Mouse (Mus musculus): ENCODE data around the gene Gm14597.
"Not testable (repeated sequence)": the region's sequence is repeated elsewhere in the genome, so short reads cannot be mapped to it uniquely, and the experiment has no call there.

The Gm14597 gene

DNA sequence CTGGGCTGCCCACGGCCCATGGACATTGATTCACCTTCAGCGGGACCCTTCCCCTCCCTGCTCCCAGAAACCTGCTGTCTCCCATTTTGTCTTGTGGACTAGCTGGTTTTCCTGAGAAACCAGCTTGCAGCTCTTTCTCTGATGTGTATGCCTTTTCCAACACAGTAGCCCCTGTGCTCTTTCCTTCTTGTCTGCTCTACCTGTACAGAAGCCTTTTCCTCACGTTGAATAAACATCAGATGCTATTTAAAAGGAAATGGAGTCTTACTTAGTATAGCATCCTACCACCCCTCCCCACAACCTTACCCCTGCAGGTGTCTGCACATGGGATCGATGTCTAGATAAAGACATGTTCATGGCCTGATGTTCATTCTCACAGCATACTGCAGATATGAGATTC lies at the start of gene Gm14597:
Gm14597 (minus strand) TSS at position 101 of the 400 bp plus-strand sequence.
- not testable (repeated sequence) for DNase-seq

DNA sequence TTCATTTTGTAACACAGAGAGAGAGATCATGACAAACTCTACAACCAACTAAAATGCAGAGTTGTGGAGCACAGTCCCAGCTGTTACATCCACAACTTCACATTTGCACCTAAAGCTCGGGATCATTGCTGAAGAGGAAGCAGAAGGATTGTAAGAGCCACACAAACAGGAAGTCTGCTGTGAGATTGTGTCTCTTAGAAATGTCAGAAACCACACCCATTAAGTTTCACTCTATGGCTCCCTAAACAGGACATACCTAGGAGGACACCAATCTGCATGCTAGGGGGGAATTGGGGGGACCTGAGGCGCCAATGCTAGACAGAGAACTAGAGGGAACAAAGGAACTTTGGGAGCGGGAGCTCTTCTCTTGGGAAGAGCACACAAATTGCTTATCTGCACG lies 44.1 kb upstream of the Gm14597 start:
- not testable (repeated sequence) for DNase-seq

GRCm38 (mm10) chrX:53645885-53646284 lies 37.1 kb upstream of the Gm14597 start:
- no peak for DNase-seq

DNA sequence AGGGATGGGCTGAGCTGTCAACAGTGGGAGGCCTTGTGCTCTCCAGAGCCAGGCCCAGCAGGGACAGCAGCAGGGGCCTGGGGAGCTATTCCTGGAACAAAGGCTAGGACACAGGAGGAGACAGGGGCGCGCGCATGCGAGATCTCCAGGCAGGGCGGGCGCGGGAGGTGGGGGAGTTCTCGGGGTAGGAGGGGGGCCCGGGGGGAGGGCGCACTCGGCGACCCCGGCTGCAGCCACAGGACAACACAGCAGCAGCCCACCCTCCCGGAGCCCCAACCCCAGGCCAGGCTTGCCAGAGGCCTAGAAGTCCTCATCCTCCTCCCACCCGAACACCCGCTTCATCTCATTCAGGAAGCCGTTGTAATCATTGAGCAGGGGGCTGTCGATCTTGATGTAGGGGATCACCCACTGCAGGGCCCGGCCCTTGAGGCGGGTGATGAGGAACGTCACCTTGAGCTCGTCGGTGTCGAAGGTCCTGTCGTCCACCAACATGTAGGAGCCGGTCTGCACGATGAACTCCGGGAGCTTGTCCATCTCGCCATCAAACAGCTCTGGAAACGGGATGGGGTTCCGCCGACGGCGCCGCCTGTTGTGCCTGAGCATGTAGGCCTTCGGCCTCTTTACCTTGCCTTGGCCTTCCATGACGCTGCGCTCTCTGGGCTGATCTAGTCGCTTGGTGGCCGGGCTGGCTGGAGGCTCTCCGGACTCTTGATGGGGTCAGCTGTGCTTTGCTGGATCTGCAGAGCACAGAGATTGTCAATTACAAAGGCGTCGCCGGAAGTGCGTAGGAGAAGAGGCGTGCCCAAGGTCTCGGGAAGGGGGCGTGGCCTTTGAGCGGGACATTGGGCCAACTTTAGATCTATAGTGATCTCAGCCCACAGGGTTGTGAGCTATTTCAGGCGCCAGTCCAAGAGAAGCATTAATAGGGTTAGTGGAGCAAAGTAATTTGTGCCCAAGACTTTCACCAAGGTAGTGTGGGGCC lies 34.5 kb upstream of the Gm14597 start, which contains the start of gene Rtl8a:
Rtl8a (minus strand) TSS at position 703 of the 982 bp plus-strand sequence.
- peak; percentile 98 for DNase-seq

DNA sequence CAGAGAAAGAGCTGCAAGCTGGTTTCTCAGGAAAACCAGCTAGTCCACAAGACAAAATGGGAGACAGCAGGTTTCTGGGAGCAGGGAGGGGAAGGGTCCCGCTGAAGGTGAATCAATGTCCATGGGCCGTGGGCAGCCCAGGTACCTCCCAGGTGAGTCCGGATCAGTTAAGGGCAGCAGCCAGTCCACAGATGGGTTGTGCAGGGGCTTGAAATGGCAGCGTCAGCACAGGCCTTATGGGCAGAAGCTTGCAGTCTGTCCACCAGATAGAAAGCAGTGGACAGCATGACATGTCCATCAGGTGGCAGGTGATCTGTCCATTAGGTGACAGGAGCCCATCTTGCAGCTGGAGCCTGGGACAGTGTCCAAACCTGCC lies 33.8 kb upstream of the Gm14597 start:
- peak; percentile 84 for DNase-seq

DNA sequence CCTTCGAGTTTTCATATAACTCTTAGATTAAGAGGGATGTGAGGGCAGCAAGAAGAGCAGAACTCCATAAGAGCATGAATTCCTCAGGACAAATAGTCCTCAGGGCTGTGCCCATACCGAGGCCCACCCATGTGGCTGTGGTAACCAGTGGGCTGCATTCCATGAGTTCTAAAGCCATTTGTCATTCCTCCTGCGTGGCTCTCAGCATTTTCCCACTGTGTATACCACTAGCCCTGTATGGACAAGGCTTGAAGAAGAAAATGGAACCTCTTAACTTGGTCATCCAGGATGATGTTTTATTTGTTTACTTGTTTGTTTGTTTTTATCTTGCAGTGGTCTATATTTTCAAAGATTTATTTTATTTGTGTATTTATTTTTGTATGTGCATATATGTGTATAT lies 29.3 kb upstream of the Gm14597 start:
- not testable (repeated sequence) for DNase-seq

DNA sequence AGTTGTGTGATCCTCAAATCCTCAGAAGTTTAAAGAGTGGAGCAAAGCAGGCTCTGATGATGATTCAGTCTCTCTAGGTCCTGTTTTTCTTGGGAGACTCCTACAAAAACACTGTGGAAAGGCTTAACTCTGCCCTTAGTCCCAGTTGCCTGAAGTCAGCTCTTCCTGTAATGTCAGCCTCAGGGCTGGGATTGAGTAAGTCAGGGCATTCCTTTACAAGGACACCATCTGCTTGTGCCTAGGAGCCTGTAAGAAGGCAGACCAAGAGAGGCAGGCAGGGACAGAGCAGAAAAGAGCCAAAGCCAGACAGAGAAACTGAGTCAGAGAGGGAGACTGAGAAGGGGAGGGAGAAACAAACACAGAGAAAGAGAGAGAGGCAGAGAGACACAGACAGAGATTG lies 2.6 kb upstream of the Gm14597 start:
- not testable (repeated sequence) for DNase-seq

- peak; percentile 85 for DNase-seq
Measured at GRCm38 (mm10) chrX:53610571-53610970, 1.8 kb upstream of the Gm14597 start.

- peak; percentile 90 for DNase-seq
Measured at GRCm38 (mm10) chrX:53608122-53608813, 511 bp downstream of the Gm14597 start.

DNA sequence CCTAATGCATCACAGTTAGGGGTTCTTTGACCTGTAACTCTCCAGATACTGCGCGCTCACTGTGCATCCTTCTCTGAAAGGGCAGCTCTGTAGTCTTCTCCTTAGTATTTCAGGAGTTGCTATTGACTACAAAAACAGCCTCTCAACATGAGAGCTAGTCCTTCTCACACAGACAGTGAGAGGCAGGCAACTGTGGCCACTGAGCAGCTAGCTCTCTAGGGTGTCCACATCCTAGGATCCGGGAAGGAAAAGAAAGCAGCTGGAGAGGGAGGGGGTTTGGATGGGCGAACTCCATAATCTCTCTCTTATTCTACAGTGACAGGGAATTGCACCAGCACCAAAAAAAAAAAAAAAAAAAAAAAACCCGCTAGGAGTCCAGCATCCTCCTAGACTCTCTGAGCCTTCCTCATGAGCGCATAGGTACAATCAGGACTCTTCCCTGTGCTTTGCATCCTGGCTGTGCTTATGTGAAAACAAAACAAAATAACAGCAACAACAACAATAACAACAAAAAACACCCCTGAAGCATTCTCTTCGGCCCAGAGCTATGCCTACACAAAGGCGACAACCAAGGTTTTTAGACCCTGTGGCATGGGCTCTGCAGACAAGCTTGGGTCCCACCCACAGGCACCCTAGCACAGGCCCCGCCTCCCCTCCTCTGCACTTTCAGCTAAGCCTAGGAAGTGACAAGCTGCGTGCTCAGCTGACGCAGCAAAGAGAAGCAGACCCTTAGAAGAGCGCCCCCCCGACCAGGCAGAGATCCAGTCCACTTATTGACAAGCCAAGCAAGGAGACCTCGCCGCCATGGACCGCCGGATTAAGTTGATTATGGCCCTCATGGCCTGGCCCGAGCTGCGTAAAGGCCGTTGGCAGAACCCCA lies 1.3 kb downstream of the Gm14597 start, which contains the start of gene Rtl8c:
Rtl8c (plus strand) TSS at position 791 of the 880 bp plus-strand sequence.
- DNase-seq = peak; percentile 98

GRCm38 (mm10) chrX:53606176-53606575 lies 2.6 kb downstream of the Gm14597 start:
- DNase-seq = peak; percentile 25

- peak; percentile 86 for DNase-seq
Measured at GRCm38 (mm10) chrX:53599993-53600392, 8.8 kb downstream of the Gm14597 start.

DNA sequence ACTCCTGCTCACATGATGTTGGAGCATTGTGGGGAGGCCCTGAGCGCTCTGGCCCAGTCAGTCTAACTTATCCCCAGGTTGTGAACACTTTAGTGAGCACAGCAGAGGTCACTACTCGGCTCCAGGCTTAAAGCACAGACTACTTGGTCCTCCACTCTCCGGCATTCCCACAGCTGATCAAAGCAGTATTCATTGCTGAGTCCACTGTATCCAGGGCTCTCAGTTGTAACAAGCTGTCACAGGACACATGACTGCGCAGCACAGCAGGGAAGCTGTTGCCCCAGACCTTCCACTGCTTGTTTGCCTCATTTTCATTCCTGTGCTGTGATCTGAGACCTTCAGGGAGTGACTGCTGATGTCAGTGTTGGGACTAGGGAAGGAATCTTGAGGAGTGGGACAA lies 25.4 kb downstream of the Gm14597 start:
- DNase-seq = not testable (repeated sequence)

- not testable (repeated sequence) for DNase-seq
Measured at GRCm38 (mm10) chrX:53581407-53581806, 27.4 kb downstream of the Gm14597 start.

DNA sequence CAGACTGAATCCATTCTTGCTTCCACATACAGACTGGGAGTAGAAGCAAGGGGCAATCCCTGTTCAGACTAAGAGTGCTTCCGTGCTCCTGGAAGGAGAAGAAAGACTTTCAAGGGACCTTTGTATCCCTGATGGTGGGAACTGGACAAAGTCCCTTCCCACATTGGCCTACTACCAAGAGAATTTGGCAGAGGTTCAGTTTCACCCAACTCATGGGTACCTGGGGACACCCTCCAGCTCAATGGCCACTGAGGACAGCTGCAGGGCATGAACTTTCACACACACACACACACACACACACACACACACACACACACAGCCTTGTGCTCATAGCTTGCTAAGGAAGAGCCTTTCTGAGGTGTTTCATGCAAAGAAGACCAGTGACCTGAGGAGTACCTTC lies 29.5 kb downstream of the Gm14597 start:
- no peak for DNase-seq
